Mouse (Mus musculus): ENCODE results near the gene Suox.
A peak's percentile ranks its signal among the peaks of the same experiment; 100 is the strongest.

Gene Suox

DNA sequence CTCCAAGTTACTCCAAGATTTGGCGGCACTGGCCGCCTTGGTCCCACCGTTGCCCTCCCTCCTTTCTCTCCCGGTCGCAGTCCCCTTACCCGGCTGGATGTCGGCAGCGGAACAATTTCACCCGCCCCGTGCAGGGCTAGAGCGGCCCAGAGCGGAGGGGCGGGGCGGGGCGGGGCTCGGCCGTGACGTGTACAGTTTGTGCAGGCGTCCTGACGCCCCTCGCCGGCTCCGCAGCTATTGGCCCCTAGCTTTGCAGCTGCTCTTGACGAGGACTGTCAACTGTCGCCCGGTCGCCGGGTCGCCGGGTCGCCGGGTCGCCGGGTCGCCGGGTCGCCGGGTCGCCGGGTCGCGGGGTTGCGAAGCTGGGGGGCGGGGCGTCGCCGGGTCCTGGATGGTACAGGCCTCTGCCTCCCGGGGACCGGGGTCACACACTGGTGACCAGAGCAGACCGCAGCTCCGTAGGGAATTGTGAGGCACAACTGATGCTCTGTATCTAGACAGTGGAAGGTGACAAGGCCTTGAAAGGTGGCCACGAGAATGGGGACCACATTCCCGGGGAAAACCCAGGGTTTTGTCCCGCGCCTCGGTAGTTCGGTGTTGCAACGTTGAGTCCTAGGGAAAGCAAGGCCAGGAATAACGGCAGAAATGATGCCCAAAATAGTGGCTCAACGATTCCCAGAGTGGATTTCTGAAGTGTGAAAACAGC lies at the start of gene Suox:
Gene Suox, minus strand, starts transcription at position 311 of the 706 bp plus-strand sequence.
- peak; percentile 93 for DNase-seq (ENCODE audit: low read depth, low spot score)

GRCm38 (mm10) chr10:128715559-128716537 lies 42.0 kb upstream of the Suox start:
- peak; percentile 43 for DNase-seq (ENCODE audit: low read depth, low spot score)

DNA sequence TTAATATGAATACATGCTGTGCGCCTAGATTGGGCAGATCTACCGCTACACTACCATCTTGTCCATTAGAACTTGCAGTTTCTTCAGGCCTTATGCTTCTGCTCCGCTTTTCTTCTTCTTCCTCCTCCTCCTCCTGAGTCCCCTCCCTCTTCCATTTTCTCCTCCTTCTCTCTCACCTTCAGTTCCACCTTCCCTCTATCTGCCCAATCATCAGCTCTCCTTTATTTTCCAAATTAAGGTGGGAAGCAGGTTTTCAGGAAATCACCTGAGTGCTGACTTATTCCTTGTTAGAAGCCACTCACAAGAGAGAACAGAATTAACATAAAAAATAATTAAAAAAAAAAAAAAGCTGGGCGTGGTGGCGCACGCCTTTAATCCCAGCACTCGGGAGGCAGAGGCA lies 37.4 kb upstream of the Suox start:
- peak; percentile 12 for DNase-seq (ENCODE audit: low read depth, low spot score)

GRCm38 (mm10) chr10:128705317-128705693 lies 31.4 kb upstream of the Suox start:
- DNase-seq (ENCODE audit: low read depth, low spot score), result peak; percentile 41

GRCm38 (mm10) chr10:128704491-128705316 lies 30.8 kb upstream of the Suox start, which contains the start of gene Cdk2:
Cdk2 (minus strand) TSS chr10:128705031.
- DNase-seq (ENCODE audit: low read depth, low spot score), result peak; percentile 97

- no peak for DNase-seq (ENCODE audit: low read depth, low spot score)
Observed at GRCm38 (mm10) chr10:128703895-128704294, 30.0 kb upstream of the Suox start, which contains the start of gene Pmel. Pmel (plus strand) TSS chr10:128704195.

GRCm38 (mm10) chr10:128702328-128703007 lies 28.6 kb upstream of the Suox start:
- DNase-seq (ENCODE audit: low read depth, low spot score), result no peak

DNA sequence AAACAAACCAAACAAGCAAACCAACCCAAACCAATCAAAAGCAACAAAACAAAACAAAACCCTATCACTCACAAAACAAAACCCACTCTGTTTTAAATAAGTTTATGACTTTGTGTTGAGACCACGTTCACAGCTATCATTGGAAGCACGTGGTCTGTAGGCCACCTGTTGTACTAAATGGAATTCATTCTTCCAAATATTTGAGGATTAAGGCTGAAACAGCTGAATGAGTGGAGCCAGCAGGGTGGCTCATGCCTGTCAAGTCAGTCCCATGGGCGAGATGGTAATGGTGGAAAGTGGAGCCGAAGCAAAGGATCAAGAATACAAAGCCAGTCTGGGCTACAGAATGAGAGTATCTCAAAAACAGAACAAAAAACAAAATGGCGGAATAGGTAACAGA lies 26.8 kb upstream of the Suox start:
- DNase-seq (ENCODE audit: low read depth, low spot score), result no peak

GRCm38 (mm10) chr10:128699611-128700010 lies 25.7 kb upstream of the Suox start:
- DNase-seq (ENCODE audit: low read depth, low spot score), result no peak

DNA sequence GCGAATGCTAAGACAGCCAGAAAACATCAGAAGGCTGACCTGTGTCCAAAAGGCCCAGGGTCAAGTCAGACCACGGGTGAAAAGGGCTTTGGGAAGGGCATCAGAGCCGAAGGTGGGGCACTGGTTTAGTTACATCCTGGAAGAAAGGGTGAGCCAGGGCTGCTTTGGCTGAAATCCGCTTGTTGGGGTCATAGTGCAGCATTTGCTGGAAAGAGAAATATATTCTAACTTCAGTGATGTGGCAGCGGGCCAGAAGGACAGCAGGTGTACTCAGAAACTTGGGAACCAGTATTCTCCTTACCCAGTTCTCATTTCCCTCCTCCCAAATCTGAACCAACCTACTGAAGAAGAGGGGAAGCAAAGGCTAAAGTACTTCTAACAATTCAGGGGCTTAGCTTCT lies 25.1 kb upstream of the Suox start:
- DNase-seq (ENCODE audit: low read depth, low spot score), result no peak

DNA sequence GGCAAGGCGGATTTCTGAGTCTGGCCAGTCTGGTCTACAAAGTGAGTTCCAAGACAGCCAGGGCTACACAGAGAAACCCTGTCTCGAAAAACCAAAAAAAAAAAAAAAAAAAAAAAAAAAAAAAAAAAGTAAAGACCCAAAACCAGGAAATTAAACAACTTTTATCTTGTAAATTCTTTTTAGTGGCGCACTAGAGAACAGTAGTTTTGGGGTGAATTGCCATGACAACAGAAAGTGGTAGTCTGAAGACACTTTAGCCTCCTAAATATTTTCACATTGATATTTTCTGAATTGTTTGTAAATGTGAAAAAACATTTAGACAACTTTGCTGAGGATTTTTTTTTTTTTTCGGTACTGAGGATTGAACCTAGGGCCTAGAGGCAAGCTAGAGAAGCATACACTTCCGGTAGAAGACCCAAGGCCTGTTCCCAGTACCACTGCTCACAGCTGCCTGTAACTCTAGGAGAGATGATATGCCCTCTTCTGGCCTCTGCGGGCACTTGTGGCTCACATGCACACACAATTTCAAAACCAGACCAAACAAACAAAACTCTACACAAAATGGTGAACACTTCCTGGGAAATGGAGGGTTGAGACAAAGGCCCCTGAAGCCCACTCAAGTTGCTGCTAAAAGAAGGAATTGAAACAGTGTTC lies 23.3 kb upstream of the Suox start:
- peak; percentile 54 for DNase-seq (ENCODE audit: low read depth, low spot score)

- DNase-seq (ENCODE audit: low read depth, low spot score), result peak; percentile 99
Observed at GRCm38 (mm10) chr10:128695992-128696807, 22.3 kb upstream of the Suox start, which contains the start of gene Rab5b. Rab5b (minus strand) TSS chr10:128696264.

- no peak for DNase-seq (ENCODE audit: low read depth, low spot score)
Observed at GRCm38 (mm10) chr10:128695411-128695991, 21.6 kb upstream of the Suox start.

- DNase-seq (ENCODE audit: low read depth, low spot score), result peak; percentile 41
Observed at GRCm38 (mm10) chr10:128674469-128675008, 666 bp upstream of the Suox start.

- no peak for DNase-seq (ENCODE audit: low read depth, low spot score)
Observed at GRCm38 (mm10) chr10:128671148-128671547, 2.7 kb downstream of the Suox start.

DNA sequence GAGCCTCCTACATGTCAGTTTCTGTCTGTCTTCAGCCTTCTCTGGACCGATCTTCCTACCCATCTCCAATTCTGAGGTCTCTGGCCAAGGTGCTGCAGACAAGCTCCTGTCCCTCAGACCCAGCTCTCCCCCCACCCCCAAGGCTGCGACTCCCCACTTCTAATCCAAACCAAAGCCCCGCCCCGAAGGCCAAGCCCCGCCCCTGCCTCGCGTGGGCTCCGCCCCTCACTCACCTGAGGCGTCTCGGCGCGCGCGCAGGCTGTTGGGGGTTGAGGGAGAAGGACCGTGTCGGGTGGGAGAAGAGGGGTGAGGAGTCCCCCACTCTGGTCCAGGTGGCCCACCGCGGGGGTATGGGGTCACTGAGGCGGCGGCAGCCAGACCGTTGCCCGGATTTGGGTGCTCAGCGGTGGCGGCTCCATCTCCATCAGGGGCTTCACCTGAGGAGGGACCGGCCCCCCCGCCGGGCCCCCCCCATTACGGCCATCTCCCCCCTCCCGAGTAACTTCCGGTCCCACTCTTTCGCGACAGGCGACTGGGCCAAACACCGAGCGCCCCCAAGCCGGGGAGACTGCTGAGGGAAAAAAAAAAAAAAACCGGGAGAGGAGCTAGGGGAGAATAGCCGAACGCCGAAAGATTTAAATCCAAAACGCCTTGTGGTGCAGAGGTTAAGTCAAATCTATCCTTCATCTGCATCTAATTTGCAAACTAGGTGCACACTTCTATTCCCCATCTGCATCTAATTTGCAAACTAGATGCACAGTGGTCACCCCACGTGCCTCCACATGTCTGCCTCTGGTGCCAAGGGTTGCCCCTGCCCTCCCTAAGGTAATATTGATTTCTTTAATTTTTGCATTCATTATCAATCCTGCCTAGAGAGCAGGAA lies 4.8 kb downstream of the Suox start:
- DNase-seq (ENCODE audit: low read depth, low spot score), result peak; percentile 83

DNA sequence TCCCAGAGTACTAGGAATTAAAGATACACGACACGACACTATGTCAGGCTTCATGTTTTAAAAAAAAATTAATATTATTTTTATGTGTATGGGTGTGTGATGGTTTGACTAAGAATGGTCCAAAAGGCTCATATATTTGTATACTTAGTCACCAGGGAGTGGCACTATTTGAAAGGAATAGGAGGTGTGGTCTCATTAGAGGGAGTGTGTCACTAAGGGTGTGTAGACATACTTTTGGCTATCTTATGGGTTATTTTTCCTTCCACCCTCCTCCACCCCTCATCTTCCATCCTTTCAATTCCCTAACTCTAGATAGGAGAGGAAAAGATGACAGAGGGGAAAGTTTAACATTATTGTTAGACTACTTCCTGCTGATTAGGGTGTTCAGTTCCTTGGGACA lies 8.1 kb downstream of the Suox start:
- DNase-seq (ENCODE audit: low read depth, low spot score), result no peak

DNA sequence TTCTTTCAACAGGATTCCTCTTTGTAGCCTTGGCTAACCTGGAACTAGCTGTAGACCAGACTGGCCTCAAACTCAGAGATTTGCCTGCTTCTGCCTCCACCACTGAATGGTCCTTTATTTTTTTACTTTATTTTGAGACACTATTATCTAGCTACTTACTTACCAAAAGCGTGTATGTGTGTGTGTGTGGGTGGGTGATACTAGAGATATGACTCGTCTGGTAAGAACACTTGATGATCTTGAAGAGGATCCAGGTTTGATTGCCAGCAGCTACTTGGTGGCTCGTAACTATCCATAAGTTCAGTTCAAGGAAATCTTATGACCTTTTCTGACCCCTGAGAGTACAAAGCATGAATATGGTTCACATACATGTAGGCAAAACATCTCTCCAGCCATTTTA lies 8.6 kb downstream of the Suox start:
- no peak for DNase-seq (ENCODE audit: low read depth, low spot score)

Data from ZHBTc4 (cell line).